Mouse (Mus musculus) lung, postnatal 0 days (tissue): ENCODE measurements around the gene Ripk1. TPM values are rescaled to one million over a fixed set of nuclear protein-coding genes. Genes with fewer than 3 reads are reported as not detected.
A peak's percentile ranks its signal among the peaks of the same experiment; 100 is the strongest.

Experiments used
- ATAC-seq: fragments of 200-750 bp; cut with Nextera tagmentation; 2 replicates; pipeline ENCODE4 v1.8.0; 2017; ENCODE audit warnings: moderate library complexity
- DNase-seq: peaks from one replicate; pipeline ENCODE4 v3.0.0-alpha.2; 2016; ENCODE audit warnings: low spot score
- H3K27ac ChIP-seq: fragments of 300-500 bp; sonication (generic); 2 replicates; pipeline ENCODE4 v1.5.1; 2014; ENCODE audit warnings: antibody characterized with exemption, mild to moderate bottlenecking, low read length, mixed read lengths
- H3K27me3 ChIP-seq: fragments of 300-500 bp; sonication (generic); replicated peaks from 2 replicates; pipeline ENCODE4 v1.6.1; 2014; ENCODE audit warnings: low read length, mixed read lengths; ENCODE audit not compliant: insufficient read depth
- H3K36me3 ChIP-seq: fragments of 300-500 bp; sonication (generic); 2 replicates; pipeline ENCODE4 v1.6.1; 2014; ENCODE audit warnings: low read length, mixed read lengths; ENCODE audit not compliant: insufficient read depth
- H3K4me1 ChIP-seq: fragments of 300-500 bp; sonication (generic); 2 replicates; pipeline ENCODE4 v1.6.1; 2014; ENCODE audit warnings: antibody characterized with exemption, low read depth, low read length, mixed read lengths; ENCODE audit not compliant: insufficient read depth
- H3K4me2 ChIP-seq: fragments of 300-500 bp; sonication (generic); replicated peaks from 2 replicates; pipeline ENCODE4 v1.6.1; 2014; ENCODE audit warnings: low read depth, mild to moderate bottlenecking, low read length, moderate library complexity, mixed read lengths
- H3K4me3 ChIP-seq: fragments of 300-500 bp; sonication (generic); 2 replicates; pipeline ENCODE4 v1.5.1; 2014; ENCODE audit warnings: low read depth, low read length
- H3K9ac ChIP-seq: fragments of 300-500 bp; sonication (generic); replicated peaks from 2 replicates; pipeline ENCODE4 v1.6.1; 2014; ENCODE audit warnings: low read depth, mild to moderate bottlenecking
- H3K9me3 ChIP-seq: fragments of 300-500 bp; sonication (generic); 2 replicates; pipeline ENCODE4 v1.6.1; 2016; ENCODE audit warnings: low read length, mixed read lengths
- CTCF ChIP-seq: IDR thresholded peaks from 2 replicates; pipeline ENCODE4 v1.5.1; 2016; ENCODE audit warnings: antibody characterized with exemption, mild to moderate bottlenecking
- EP300 ChIP-seq: IDR thresholded peaks from 2 replicates; pipeline ENCODE4 v1.6.1; 2016; ENCODE audit warnings: antibody characterized with exemption, mild to moderate bottlenecking, control low read depth
- WGBS: fragments of 180-500 bp; shearing (Covaris S2); extraction: QIAGEN DNeasy Blood & Tissue Kit; methylation state at CpG from one replicate; pipeline ENCODE4 v1.1.7; 2014; 5-methylcytosine and 5-hydroxymethylcytosine counted together
- polyA plus RNA-seq: library from polyadenylated mRNA; unstranded; fragments of >200 nt; fragmentation: Nextera tagmentation; extraction: Ambion mirVana; gene quantifications from 2 replicates; pipeline ENCODE4 v1.2.1, GENCODE M21; 2015

Ripk1 gene
- polyA plus RNA-seq, 1 experiment from 2014 or later: 17.7 TPM

DNA sequence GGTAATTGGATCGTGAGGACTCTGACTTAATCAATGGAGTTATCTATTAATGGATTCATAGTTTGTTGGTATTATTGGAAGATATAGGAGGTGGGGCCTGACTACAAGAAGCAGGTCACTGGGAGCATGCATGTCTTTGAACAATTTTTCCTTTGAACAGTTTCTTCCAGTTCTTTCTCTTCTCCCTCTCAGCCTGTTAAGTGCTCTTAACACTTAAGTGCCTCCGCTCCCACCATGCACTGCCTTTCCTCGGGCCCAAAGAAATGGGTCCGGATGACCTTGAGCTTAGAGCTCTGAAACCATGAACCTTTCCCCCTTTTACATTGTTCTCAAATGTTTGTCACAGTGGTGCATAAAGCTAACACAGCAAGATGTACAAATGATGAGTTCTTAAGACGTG lies 34.6 kb downstream of the Ripk1 start:
- DNase-seq: peak; percentile 56
- H3K9ac ChIP-seq: no peak overlapping the region

GRCm38 (mm10) chr13:34037172-34038055 lies 35.3 kb downstream of the Ripk1 start, which contains the start of gene Bphl:
Gene Bphl, plus strand, starts transcription at chr13:34037597.
- DNase-seq: peak; percentile 97
- Histone ChIP-seq H3K4me2 (peak within 1 kb of the TSS; percentile 90), H3K36me3 (peaks cover 7% of the 10 kb centered on the region; the same call in 1 of the 2 replicates), H3K9me3 (no peaks in the 10 kb centered on the region), H3K27me3 (no peaks in the 10 kb centered on the region), H3K4me3 (peak within 1 kb of the TSS; percentile 74), H3K4me1 (peaks cover 5% of the 10 kb centered on the region; the same call in 1 of the 2 replicates), H3K27ac (peak within 1 kb of the TSS; percentile 85), H3K9ac (peak within 1 kb of the TSS; percentile 89)
- WGBS: 2% methylated on average over 37 of the region's 37 CpGs
- peak; percentile 97 for ATAC-seq
- TF ChIP-seq CTCF (no peak), EP300 (no peak)

More for the DNA sequence above, 34.6 kb downstream of the Ripk1 start:
- H3K4me2 ChIP-seq: no peak overlapping the region
- H3K4me1 ChIP-seq: peaks cover 5% of the 10 kb centered on the region; the same call in 1 of the 2 replicates
- peak overlapping the region; percentile 85 for H3K27ac ChIP-seq
- H3K27me3 ChIP-seq: no peaks in the 10 kb centered on the region
- no peak overlapping the region for H3K4me3 ChIP-seq
- WGBS: 45% methylated on average over 5 of the region's 5 CpGs
- ATAC-seq: peak; percentile 42
- no peaks in the 10 kb centered on the region for H3K9me3 ChIP-seq
- no peak for TF ChIP-seq EP300
- no peak for TF ChIP-seq CTCF
- H3K36me3 ChIP-seq: peaks cover 7% of the 10 kb centered on the region; the same call in 1 of the 2 replicates

DNA sequence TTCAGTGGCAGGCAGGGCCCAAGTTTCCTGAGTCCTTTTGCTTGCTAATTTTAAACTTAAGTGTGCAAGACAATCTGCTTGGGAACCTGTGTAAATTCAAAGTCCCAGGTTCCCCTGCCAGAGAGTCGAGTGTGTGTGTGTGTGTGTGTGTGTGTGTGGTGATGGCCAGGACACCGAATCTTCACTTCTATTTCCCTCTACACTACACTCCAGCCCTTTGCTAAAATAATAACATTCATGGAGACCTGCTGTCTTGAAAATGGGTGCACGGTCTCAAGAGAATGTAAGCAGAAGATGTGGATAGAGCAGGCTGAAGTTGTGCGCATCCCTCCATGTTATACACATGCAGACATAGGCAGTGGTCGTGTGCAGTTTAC lies 35.9 kb downstream of the Ripk1 start:
- peak overlapping the region; percentile 90 for H3K4me2 ChIP-seq
- peak overlapping the region; percentile 85 for H3K27ac ChIP-seq
- ATAC-seq (no peak; the same call in 1 of the 2 replicates), DNase-seq (no peak)
- peak overlapping the region; percentile 74 for H3K4me3 ChIP-seq
- H3K9ac ChIP-seq: peak overlapping the region; percentile 89
- H3K4me1 ChIP-seq: peaks cover 5% of the 10 kb centered on the region; the same call in 1 of the 2 replicates
- H3K36me3 ChIP-seq: peaks cover 7% of the 10 kb centered on the region; the same call in 1 of the 2 replicates
- WGBS: 27% methylated on average over 5 of the region's 5 CpGs
- H3K9me3 ChIP-seq: no peaks in the 10 kb centered on the region
- H3K27me3 ChIP-seq: no peaks in the 10 kb centered on the region
- no peak for TF ChIP-seq CTCF
- no peak for TF ChIP-seq EP300

DNA sequence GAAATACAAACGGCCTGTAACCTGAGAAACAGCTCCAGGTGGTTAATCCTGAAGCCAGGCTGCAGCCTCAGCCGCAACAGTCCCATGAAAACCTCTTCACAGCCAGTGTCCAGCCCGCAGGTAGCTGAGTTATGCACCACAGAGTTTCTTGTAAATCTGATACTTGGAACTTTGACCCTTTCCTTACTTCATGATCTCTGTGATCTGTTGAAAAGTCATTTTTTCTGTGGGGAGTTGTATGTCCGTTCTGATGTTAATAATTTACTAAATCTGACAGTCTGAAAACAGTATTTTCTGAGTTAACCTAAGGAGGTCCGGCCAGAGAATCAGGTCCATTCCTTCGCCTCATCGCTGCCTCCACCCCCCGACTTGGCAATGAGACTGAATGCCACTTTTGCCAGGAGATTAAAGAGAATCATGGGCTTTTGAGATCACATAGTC lies 36.8 kb downstream of the Ripk1 start:
- WGBS: 44% methylated on average over 8 of the region's 8 CpGs

GRCm38 (mm10) chr13:34040091-34040490 lies 37.9 kb downstream of the Ripk1 start:
- Histone ChIP-seq H3K36me3 (no peaks in the 10 kb centered on the region), H3K4me2 (no peak overlapping the region), H3K9me3 (no peaks in the 10 kb centered on the region), H3K4me1 (peaks cover 5% of the 10 kb centered on the region; the same call in 1 of the 2 replicates), H3K9ac (no peak overlapping the region), H3K27ac (no peak overlapping the region), H3K27me3 (no peaks in the 10 kb centered on the region), H3K4me3 (no peak overlapping the region)
- WGBS: 88% methylated on average over 3 of the region's 3 CpGs
- DNase-seq (no peak), ATAC-seq (no peak)
- TF ChIP-seq CTCF: no peak

More for the DNA sequence above, 36.8 kb downstream of the Ripk1 start:
- TF ChIP-seq EP300: no peak
- peaks cover 5% of the 10 kb centered on the region; the same call in 1 of the 2 replicates for H3K4me1 ChIP-seq
- no peak overlapping the region for H3K4me3 ChIP-seq
- H3K36me3 ChIP-seq: peaks cover 2% of the 10 kb centered on the region; the same call in 1 of the 2 replicates
- H3K9ac ChIP-seq: no peak overlapping the region
- ATAC-seq (no peak), DNase-seq (no peak)
- H3K9me3 ChIP-seq: no peaks in the 10 kb centered on the region
- no peak overlapping the region for H3K27ac ChIP-seq
- peak overlapping the region; percentile 90; the same call in 1 of the 2 replicates for H3K4me2 ChIP-seq
- H3K27me3 ChIP-seq: no peaks in the 10 kb centered on the region

GRCm38 (mm10) chr13:34043716-34044393 lies 41.7 kb downstream of the Ripk1 start:
- 67% methylated on average over 7 of the region's 7 CpGs for WGBS
- Histone ChIP-seq H3K36me3 (no peaks in the 10 kb centered on the region; the same call in 1 of the 2 replicates), H3K4me3 (no peak overlapping the region), H3K27me3 (no peaks in the 10 kb centered on the region), H3K9me3 (no peaks in the 10 kb centered on the region), H3K4me1 (peaks cover under 1% of the 10 kb centered on the region; the same call in 1 of the 2 replicates), H3K9ac (no peak overlapping the region), H3K4me2 (no peak overlapping the region), H3K27ac (no peak overlapping the region)
- DNase-seq: no peak
- no peak for TF ChIP-seq CTCF
- no peak for TF ChIP-seq EP300
- no peak for ATAC-seq
